Mouse (Mus musculus) forebrain, embryonic 14.5 days (tissue): ENCODE results near the gene Cfap58. TPM values are rescaled to one million over a fixed set of nuclear protein-coding genes. Genes with fewer than 3 reads are reported as not detected.

Experiments used
- ATAC-seq: fragments of 200-750 bp; cut with Nextera tagmentation; 2 replicates; pipeline ENCODE4 v1.8.0; 2017; ENCODE audit warnings: mild to moderate bottlenecking, moderate library complexity
- DNase-seq: peaks from one replicate; pipeline ENCODE4 v3.0.0-alpha.2; 2015; ENCODE audit warnings: low spot score
- H3K27ac ChIP-seq: fragments of 300-500 bp; sonication (generic); 2 replicates; pipeline ENCODE4 v1.5.1; 2014; ENCODE audit warnings: low read depth, mild to moderate bottlenecking, control low read depth, low read length, moderate library complexity
- H3K27me3 ChIP-seq: fragments of 300-500 bp; sonication (generic); replicated peaks from 2 replicates; pipeline ENCODE4 v1.6.1; 2014; ENCODE audit warnings: low read length, control low read depth, mixed read lengths; ENCODE audit not compliant: control insufficient read depth, insufficient read depth
- H3K36me3 ChIP-seq: fragments of 300-500 bp; sonication (generic); 2 replicates; pipeline ENCODE4 v1.6.1; 2014; ENCODE audit warnings: low read length, control low read depth; ENCODE audit not compliant: control insufficient read depth, insufficient read depth
- H3K4me1 ChIP-seq: fragments of 300-500 bp; sonication (generic); 2 replicates; pipeline ENCODE4 v1.6.1; 2014; ENCODE audit warnings: antibody characterized with exemption, low read length, control low read depth; ENCODE audit not compliant: control insufficient read depth, insufficient read depth
- H3K4me2 ChIP-seq: fragments of 300-500 bp; sonication (generic); 2 replicates; pipeline ENCODE4 v1.6.1; 2014; ENCODE audit warnings: mild to moderate bottlenecking, control low read depth, low read length
- H3K4me3 ChIP-seq: fragments of 300-500 bp; sonication (generic); 2 replicates; pipeline ENCODE4 v1.5.1; 2014; ENCODE audit warnings: low read depth, low read length, control low read depth
- H3K9ac ChIP-seq: fragments of 300-500 bp; sonication (generic); 2 replicates; pipeline ENCODE4 v1.6.1; 2014; ENCODE audit warnings: mild to moderate bottlenecking, low read length, control low read depth, moderate library complexity
- H3K9me3 ChIP-seq: fragments of 300-500 bp; sonication (generic); replicated peaks from 2 replicates; pipeline ENCODE4 v1.6.1; 2016; ENCODE audit warnings: low read length, control low read depth, mixed read lengths; ENCODE audit not compliant: control insufficient read depth
- WGBS: fragments of 180-500 bp; shearing (Covaris S2); extraction: QIAGEN DNeasy Blood & Tissue Kit; methylation state at CpG from one replicate; pipeline ENCODE4 v1.1.7; 2014; 5-methylcytosine and 5-hydroxymethylcytosine counted together
- polyA plus RNA-seq: library from polyadenylated mRNA; unstranded; fragments of >200 nt; fragmentation: Nextera tagmentation; extraction: Ambion mirVana; gene quantifications from 2 replicates; pipeline ENCODE4 v1.2.1, GENCODE M21; 2014

Cfap58 gene
- polyA plus RNA-seq, 1 experiment from 2014 or later = 0.50 TPM

GRCm38 (mm10) chr19:48008771-48009413, 71.4 kb downstream of the Cfap58 start:
- no peak overlapping the region for H3K27ac ChIP-seq
- no peak for ATAC-seq
- H3K4me3 ChIP-seq = no peak overlapping the region
- 88% methylated on average over 12 of the region's 12 CpGs for WGBS
- no peaks in the 10 kb centered on the region for H3K27me3 ChIP-seq
- no peak for DNase-seq
- no peaks in the 10 kb centered on the region for H3K9me3 ChIP-seq
- H3K4me1 ChIP-seq = no peaks in the 10 kb centered on the region
- no peak overlapping the region for H3K4me2 ChIP-seq
- H3K9ac ChIP-seq = no peak overlapping the region
- H3K36me3 ChIP-seq = no peaks in the 10 kb centered on the region

DNA sequence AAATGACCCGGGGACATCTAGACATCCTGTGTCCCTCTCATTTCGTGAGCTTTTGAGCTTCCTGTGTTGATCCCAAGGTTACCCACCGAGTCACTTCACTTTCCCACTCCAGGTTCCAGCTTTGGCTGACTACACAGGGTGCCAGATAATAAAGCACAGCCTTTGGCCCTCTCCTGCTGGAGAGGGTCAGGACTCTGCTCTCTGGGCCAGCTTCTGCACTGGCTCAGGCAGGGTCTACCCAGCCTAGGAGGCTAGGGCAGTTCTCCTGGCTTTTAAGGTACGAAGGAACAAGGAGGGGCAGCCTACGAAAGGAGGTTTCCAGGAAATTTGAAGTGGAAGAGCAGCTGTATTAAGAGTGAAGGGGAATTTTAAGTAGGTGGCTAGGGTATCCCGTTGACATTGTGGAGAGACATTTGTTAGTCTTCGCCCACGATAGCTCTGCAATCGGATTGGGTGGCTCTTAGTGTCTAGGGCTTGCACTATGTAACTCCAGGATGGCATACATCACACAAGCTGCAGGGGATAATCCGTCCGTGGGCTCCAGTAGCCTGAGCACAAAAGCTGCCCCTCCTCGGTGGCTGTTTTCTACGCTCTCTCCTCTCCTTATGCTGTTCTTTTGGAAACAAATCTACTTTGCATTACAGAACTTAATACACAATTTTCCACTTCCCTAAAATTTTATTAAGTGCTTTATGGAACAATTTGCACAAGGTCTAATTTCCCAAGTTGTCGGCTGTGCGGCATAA, 72.3 kb downstream of the Cfap58 start:
- H3K27me3 ChIP-seq = no peaks in the 10 kb centered on the region
- ATAC-seq = no peak
- WGBS = 74% methylated on average over 15 of the region's 15 CpGs
- H3K4me2 ChIP-seq = no peak overlapping the region
- H3K4me1 ChIP-seq = no peaks in the 10 kb centered on the region
- no peak overlapping the region for H3K4me3 ChIP-seq
- H3K27ac ChIP-seq = no peak overlapping the region
- H3K36me3 ChIP-seq = no peaks in the 10 kb centered on the region
- H3K9me3 ChIP-seq = no peaks in the 10 kb centered on the region
- no peak overlapping the region for H3K9ac ChIP-seq
- DNase-seq = no peak

GRCm38 (mm10) chr19:48020103-48020502, 82.6 kb downstream of the Cfap58 start:
- whole genome bisulfite sequencing = 72% methylated on average over 13 of the region's 13 CpGs
- H3K9ac ChIP-seq = no peak overlapping the region
- H3K4me2 ChIP-seq = no peak overlapping the region
- no peaks in the 10 kb centered on the region for H3K36me3 ChIP-seq
- H3K27ac ChIP-seq = no peak overlapping the region
- ATAC-seq (no peak), DNase-seq (no peak)
- no peaks in the 10 kb centered on the region for H3K4me1 ChIP-seq
- H3K27me3 ChIP-seq = no peaks in the 10 kb centered on the region
- H3K4me3 ChIP-seq = no peak overlapping the region
- H3K9me3 ChIP-seq = no peaks in the 10 kb centered on the region

GRCm38 (mm10) chr19:48021435-48021834, 84.0 kb downstream of the Cfap58 start:
- ATAC-seq = no peak
- 66% methylated on average over 15 of the region's 15 CpGs for WGBS

GRCm38 (mm10) chr19:48022763-48023162, 85.3 kb downstream of the Cfap58 start:
- WGBS = 65% methylated on average over 5 of the region's 5 CpGs
- no peak overlapping the region for H3K9ac ChIP-seq
- H3K4me3 ChIP-seq = no peak overlapping the region
- H3K27ac ChIP-seq = no peak overlapping the region
- no peaks in the 10 kb centered on the region for H3K27me3 ChIP-seq
- H3K4me1 ChIP-seq = no peaks in the 10 kb centered on the region
- ATAC-seq (no peak), DNase-seq (no peak)
- no peak overlapping the region for H3K4me2 ChIP-seq
- H3K36me3 ChIP-seq = no peaks in the 10 kb centered on the region
- no peaks in the 10 kb centered on the region for H3K9me3 ChIP-seq

More at GRCm38 (mm10) chr19:48021435-48021834, 84.0 kb downstream of the Cfap58 start:
- Histone ChIP-seq H3K4me3 (no peak overlapping the region), H3K9ac (no peak overlapping the region), H3K27me3 (no peaks in the 10 kb centered on the region), H3K36me3 (no peaks in the 10 kb centered on the region), H3K9me3 (no peaks in the 10 kb centered on the region), H3K4me2 (no peak overlapping the region), H3K27ac (no peak overlapping the region), H3K4me1 (no peaks in the 10 kb centered on the region)
- no peak for DNase-seq

- ATAC-seq (no peak), DNase-seq (no peak)
- Histone ChIP-seq H3K9ac (no peak overlapping the region), H3K4me1 (no peaks in the 10 kb centered on the region), H3K4me2 (no peak overlapping the region), H3K4me3 (no peak overlapping the region), H3K36me3 (no peaks in the 10 kb centered on the region), H3K9me3 (no peaks in the 10 kb centered on the region), H3K27ac (no peak overlapping the region), H3K27me3 (no peaks in the 10 kb centered on the region)
- WGBS = 89% methylated on average over 10 of the region's 10 CpGs
Observed at GRCm38 (mm10) chr19:48023726-48024125, 86.3 kb downstream of the Cfap58 start.

DNA sequence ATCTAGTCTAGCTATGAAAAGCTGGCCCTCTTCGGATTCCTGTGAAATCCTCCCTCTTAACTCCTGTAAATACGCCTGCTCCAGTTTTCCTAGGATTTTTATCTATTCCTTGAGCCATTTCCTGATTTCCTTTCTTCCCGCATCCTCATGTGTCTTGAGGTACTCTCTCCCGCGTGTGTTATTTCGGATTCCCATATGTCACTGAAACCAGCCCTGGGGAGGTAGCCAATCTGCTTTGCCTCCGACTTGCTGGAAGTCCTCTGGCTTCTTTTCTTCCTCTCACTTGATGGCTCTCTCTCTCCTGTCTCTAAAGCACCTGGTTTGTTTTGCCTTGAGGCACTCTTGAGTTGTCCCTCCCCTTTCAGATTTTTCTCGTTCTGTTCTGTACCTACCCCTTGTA, 87.9 kb downstream of the Cfap58 start:
- Histone ChIP-seq H3K4me2 (no peak overlapping the region), H3K27me3 (no peaks in the 10 kb centered on the region), H3K9ac (no peak overlapping the region), H3K9me3 (no peaks in the 10 kb centered on the region), H3K4me1 (no peaks in the 10 kb centered on the region), H3K4me3 (no peak overlapping the region), H3K36me3 (no peaks in the 10 kb centered on the region), H3K27ac (no peak overlapping the region)
- DNase-seq (no peak), ATAC-seq (no peak)
- WGBS = 88% methylated on average over 8 of the region's 8 CpGs

DNA sequence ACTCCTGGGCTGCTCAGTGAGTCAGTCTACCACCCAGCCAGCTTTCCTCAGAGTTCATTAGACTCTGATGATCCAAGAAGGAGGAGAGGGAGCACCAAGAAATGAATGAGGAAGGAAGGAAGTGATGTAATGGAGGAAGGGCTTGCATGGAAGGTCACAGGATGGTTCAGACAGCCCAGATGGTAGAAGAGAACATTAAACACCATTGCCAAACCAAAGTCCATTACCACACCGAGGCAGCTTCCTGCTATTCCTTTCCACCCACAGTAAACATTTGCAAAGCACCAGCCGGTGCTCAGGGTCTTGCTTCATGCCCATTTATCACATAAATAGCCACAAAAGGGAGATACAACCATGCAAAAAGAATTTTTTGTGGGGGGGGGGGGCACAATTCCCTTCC, 89.4 kb downstream of the Cfap58 start:
- H3K4me3 ChIP-seq = no peak overlapping the region
- DNase-seq (no peak), ATAC-seq (no peak)
- no peaks in the 10 kb centered on the region for H3K27me3 ChIP-seq
- no peak overlapping the region for H3K9ac ChIP-seq
- no peak overlapping the region for H3K27ac ChIP-seq
- no peaks in the 10 kb centered on the region for H3K4me1 ChIP-seq
- WGBS = 84% methylated on average over 2 of the region's 2 CpGs
- no peaks in the 10 kb centered on the region for H3K36me3 ChIP-seq
- H3K9me3 ChIP-seq = no peaks in the 10 kb centered on the region
- H3K4me2 ChIP-seq = no peak overlapping the region

GRCm38 (mm10) chr19:48039554-48039953, 102.1 kb downstream of the Cfap58 start:
- no peak overlapping the region for H3K27ac ChIP-seq
- DNase-seq = no peak
- no peaks in the 10 kb centered on the region for H3K4me1 ChIP-seq
- no peaks in the 10 kb centered on the region for H3K9me3 ChIP-seq
- H3K36me3 ChIP-seq = no peaks in the 10 kb centered on the region
- H3K4me3 ChIP-seq = no peak overlapping the region
- H3K27me3 ChIP-seq = no peaks in the 10 kb centered on the region
- WGBS = 92% methylated on average over 8 of the region's 8 CpGs
- ATAC-seq = no peak
- H3K4me2 ChIP-seq = no peak overlapping the region
- no peak overlapping the region for H3K9ac ChIP-seq
